Mouse (Mus musculus): Measurements from ENCODE around the gene Kat7. TPM values are rescaled to one million over a fixed set of nuclear protein-coding genes. Genes with fewer than 3 reads are reported as not detected.

Kat7 gene
- total RNA-seq, 1 experiment from 2014 or later: 90.4 TPM

GRCm38 (mm10) chr11:95259088-95259849 is 50.8 kb downstream of the Kat7 start:
- peak; percentile 63 to 75 for ATAC-seq (replicated peaks in 1 of 2; ENCODE audit: insufficient read depth in 1 of 2, low FRiP score in 2 of 2, low TSS enrichment in 1 of 2, low read depth in 1 of 2, poor library complexity in 2 of 2, severe bottlenecking in 2 of 2)

- ATAC-seq (replicated peaks in 1 of 2; ENCODE audit: insufficient read depth in 1 of 2, low FRiP score in 2 of 2, low TSS enrichment in 1 of 2, low read depth in 1 of 2, poor library complexity in 2 of 2, severe bottlenecking in 2 of 2): peak; percentile 24 to 30; a peak in 2 of 4 replicates
Observed at GRCm38 (mm10) chr11:95258490-95258889, 51.6 kb downstream of the Kat7 start.

GRCm38 (mm10) chr11:95257930-95258329 is 52.1 kb downstream of the Kat7 start:
- ATAC-seq (replicated peaks in 1 of 2; ENCODE audit: insufficient read depth in 1 of 2, low FRiP score in 2 of 2, low TSS enrichment in 1 of 2, low read depth in 1 of 2, poor library complexity in 2 of 2, severe bottlenecking in 2 of 2): no peak

GRCm38 (mm10) chr11:95255747-95256146 is 54.3 kb downstream of the Kat7 start:
- ATAC-seq (replicated peaks in 1 of 2; ENCODE audit: insufficient read depth in 1 of 2, low FRiP score in 2 of 2, low TSS enrichment in 1 of 2, low read depth in 1 of 2, poor library complexity in 2 of 2, severe bottlenecking in 2 of 2): no peak

GRCm38 (mm10) chr11:95254165-95254564 is 55.9 kb downstream of the Kat7 start:
- ATAC-seq (replicated peaks in 1 of 2; ENCODE audit: insufficient read depth in 1 of 2, low FRiP score in 2 of 2, low TSS enrichment in 1 of 2, low read depth in 1 of 2, poor library complexity in 2 of 2, severe bottlenecking in 2 of 2): peak; percentile 59 to 61

GRCm38 (mm10) chr11:95252104-95252503 is 57.9 kb downstream of the Kat7 start:
- ATAC-seq (replicated peaks in 1 of 2; ENCODE audit: insufficient read depth in 1 of 2, low FRiP score in 2 of 2, low TSS enrichment in 1 of 2, low read depth in 1 of 2, poor library complexity in 2 of 2, severe bottlenecking in 2 of 2): no peak

GRCm38 (mm10) chr11:95251295-95251694 is 58.8 kb downstream of the Kat7 start:
- ATAC-seq (replicated peaks in 1 of 2; ENCODE audit: insufficient read depth in 1 of 2, low FRiP score in 2 of 2, low TSS enrichment in 1 of 2, low read depth in 1 of 2, poor library complexity in 2 of 2, severe bottlenecking in 2 of 2): peak; percentile 37 to 64; a peak in 1 of 4 replicates

GRCm38 (mm10) chr11:95250110-95250509 is 59.9 kb downstream of the Kat7 start:
- ATAC-seq (replicated peaks in 1 of 2; ENCODE audit: insufficient read depth in 1 of 2, low FRiP score in 2 of 2, low TSS enrichment in 1 of 2, low read depth in 1 of 2, poor library complexity in 2 of 2, severe bottlenecking in 2 of 2): 0 out of 4 replicates have a peak, but pooled peaks of 1 of the 2 experiments have one; percentile 8

GRCm38 (mm10) chr11:95247065-95247464 is 63.0 kb downstream of the Kat7 start:
- no peak for ATAC-seq (replicated peaks in 1 of 2; ENCODE audit: insufficient read depth in 1 of 2, low FRiP score in 2 of 2, low TSS enrichment in 1 of 2, low read depth in 1 of 2, poor library complexity in 2 of 2, severe bottlenecking in 2 of 2)

- no peak for ATAC-seq (replicated peaks in 1 of 2; ENCODE audit: insufficient read depth in 1 of 2, low FRiP score in 2 of 2, low TSS enrichment in 1 of 2, low read depth in 1 of 2, poor library complexity in 2 of 2, severe bottlenecking in 2 of 2)
Observed at GRCm38 (mm10) chr11:95245456-95245855, 64.6 kb downstream of the Kat7 start.

GRCm38 (mm10) chr11:95242653-95243052 is 67.4 kb downstream of the Kat7 start:
- ATAC-seq (replicated peaks in 1 of 2; ENCODE audit: insufficient read depth in 1 of 2, low FRiP score in 2 of 2, low TSS enrichment in 1 of 2, low read depth in 1 of 2, poor library complexity in 2 of 2, severe bottlenecking in 2 of 2): no peak

GRCm38 (mm10) chr11:95238477-95238876 is 71.6 kb downstream of the Kat7 start:
- ATAC-seq (replicated peaks in 1 of 2; ENCODE audit: insufficient read depth in 1 of 2, low FRiP score in 2 of 2, low TSS enrichment in 1 of 2, low read depth in 1 of 2, poor library complexity in 2 of 2, severe bottlenecking in 2 of 2): no peak

GRCm38 (mm10) chr11:95232329-95232696 is 77.7 kb downstream of the Kat7 start:
- 0 out of 4 replicates have a peak, but pooled peaks of 1 of the 2 experiments have one; percentile 17 for ATAC-seq (replicated peaks in 1 of 2; ENCODE audit: insufficient read depth in 1 of 2, low FRiP score in 2 of 2, low TSS enrichment in 1 of 2, low read depth in 1 of 2, poor library complexity in 2 of 2, severe bottlenecking in 2 of 2)

- ATAC-seq (replicated peaks in 1 of 2; ENCODE audit: insufficient read depth in 1 of 2, low FRiP score in 2 of 2, low TSS enrichment in 1 of 2, low read depth in 1 of 2, poor library complexity in 2 of 2, severe bottlenecking in 2 of 2): peak; percentile 69 to 85; a peak in 3 of 4 replicates
Observed at GRCm38 (mm10) chr11:95231688-95232328, 78.2 kb downstream of the Kat7 start.

GRCm38 (mm10) chr11:95227467-95227866 is 82.6 kb downstream of the Kat7 start:
- ATAC-seq (replicated peaks in 1 of 2; ENCODE audit: insufficient read depth in 1 of 2, low FRiP score in 2 of 2, low TSS enrichment in 1 of 2, low read depth in 1 of 2, poor library complexity in 2 of 2, severe bottlenecking in 2 of 2): no peak

GRCm38 (mm10) chr11:95225448-95225847 is 84.6 kb downstream of the Kat7 start:
- ATAC-seq (replicated peaks in 1 of 2; ENCODE audit: insufficient read depth in 1 of 2, low FRiP score in 2 of 2, low TSS enrichment in 1 of 2, low read depth in 1 of 2, poor library complexity in 2 of 2, severe bottlenecking in 2 of 2): no peak

Data from hematopoietic stem cell, adult 5-6 weeks (primary cell).